Mouse (Mus musculus) kidney, adult 9 months (tissue): Measurements from ENCODE around the gene H2afz.
"Not testable (repeated sequence)": the region's sequence is repeated elsewhere in the genome, so short reads cannot be mapped to it uniquely, and the experiment has no call there.

Experiments used
- DNase-seq: peaks from one replicate; pipeline ENCODE4 v3.0.0; 2022

The H2afz gene

GRCm38 (mm10) chr3:137864124-137864987 is at the start of gene H2afz:
H2afz (plus strand) TSS chr3:137864487.
- peak; percentile 98 for DNase-seq

GRCm38 (mm10) chr3:137818713-137819112 is 45.6 kb upstream of the H2afz start:
- peak; percentile 17 for DNase-seq

- DNase-seq: no peak
Observed at GRCm38 (mm10) chr3:137820688-137821467, 43.4 kb upstream of the H2afz start.

DNA sequence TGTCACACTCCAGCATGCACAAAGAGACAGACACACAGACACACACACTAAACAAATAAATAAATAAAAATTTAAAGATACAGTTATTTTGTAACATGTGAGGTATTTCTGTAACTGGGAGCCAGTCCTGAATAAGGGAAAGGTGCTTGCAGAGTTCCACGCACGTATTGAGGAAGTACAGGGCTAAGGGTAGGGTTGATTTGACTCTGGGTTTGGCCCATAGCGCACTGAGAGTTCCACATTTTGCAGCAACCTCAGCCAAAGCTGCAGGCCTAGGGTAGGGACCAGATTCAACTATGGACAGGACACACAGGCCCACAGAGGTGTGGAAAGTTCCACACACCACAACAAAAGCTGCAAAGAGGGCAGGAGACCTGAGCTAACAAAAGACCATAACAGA is 41.0 kb upstream of the H2afz start:
- DNase-seq: no peak

DNA sequence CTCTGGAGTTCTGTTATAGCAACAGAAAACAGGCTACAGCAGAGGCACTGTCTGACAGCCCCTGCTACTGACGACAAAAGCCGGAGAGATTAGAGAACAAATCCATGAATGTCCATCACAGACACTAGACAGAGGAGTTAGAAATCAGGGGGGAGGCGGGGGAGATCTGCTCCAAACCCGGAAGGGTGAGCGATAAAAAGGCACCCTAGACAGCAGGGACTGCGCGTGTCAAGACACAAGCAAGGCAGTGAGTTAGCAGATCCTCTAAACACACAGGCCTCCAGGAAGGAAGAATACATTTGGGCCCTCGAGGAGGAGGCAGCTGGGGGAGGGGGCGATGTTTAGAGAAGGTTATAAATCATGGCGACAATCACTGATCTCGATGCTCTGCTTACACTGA is 36.6 kb upstream of the H2afz start:
- DNase-seq: no peak

GRCm38 (mm10) chr3:137831156-137831555 is 33.1 kb upstream of the H2afz start:
- no peak for DNase-seq

- no peak for DNase-seq
Observed at GRCm38 (mm10) chr3:137833128-137833527, 31.2 kb upstream of the H2afz start.

GRCm38 (mm10) chr3:137833698-137834097 is 30.6 kb upstream of the H2afz start:
- no peak for DNase-seq

- no peak for DNase-seq
Observed at GRCm38 (mm10) chr3:137836543-137836942, 27.7 kb upstream of the H2afz start.

DNA sequence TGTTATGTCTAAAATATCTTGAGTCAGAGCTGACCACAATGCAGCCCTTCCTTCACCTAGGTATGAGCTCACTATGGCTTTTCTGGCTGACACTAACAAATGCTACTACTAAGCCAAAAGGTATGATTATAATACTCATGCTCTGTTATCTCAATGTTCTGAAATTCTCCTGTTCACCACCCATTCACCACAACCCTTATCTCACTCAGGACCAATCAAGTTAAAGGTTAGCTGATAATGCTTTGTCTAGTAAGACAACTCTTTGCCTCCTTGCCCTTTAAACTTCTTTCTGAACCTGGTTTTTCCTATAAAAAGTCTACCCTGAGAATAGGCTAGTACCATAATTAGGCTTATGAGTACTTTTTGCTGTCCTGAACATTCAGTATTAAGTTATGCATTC is 26.1 kb upstream of the H2afz start:
- DNase-seq: no peak

- no peak for DNase-seq
Observed at GRCm38 (mm10) chr3:137842944-137843343, 21.3 kb upstream of the H2afz start.

DNA sequence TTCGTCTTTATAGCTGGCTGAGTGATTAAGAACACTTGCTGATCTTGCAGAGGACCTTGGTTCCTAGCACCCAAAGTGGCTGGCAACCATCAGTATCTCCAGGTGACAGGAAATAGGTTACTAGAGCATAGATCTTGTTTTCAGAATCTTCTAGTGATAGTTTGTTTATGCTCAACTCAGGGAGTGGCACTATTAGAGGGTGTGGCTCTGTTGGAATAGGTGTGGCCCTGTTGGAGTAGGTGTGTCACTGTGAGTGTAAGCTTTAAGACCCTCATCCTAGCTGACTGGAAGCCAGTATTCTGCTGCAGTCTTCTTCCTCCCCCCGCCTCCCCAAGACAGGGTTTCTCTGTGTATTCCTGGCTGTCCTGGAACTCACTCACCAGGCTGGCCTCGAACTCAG is 20.0 kb upstream of the H2afz start:
- DNase-seq: no peak

- DNase-seq: no peak
Observed at GRCm38 (mm10) chr3:137846552-137846951, 17.7 kb upstream of the H2afz start.

DNA sequence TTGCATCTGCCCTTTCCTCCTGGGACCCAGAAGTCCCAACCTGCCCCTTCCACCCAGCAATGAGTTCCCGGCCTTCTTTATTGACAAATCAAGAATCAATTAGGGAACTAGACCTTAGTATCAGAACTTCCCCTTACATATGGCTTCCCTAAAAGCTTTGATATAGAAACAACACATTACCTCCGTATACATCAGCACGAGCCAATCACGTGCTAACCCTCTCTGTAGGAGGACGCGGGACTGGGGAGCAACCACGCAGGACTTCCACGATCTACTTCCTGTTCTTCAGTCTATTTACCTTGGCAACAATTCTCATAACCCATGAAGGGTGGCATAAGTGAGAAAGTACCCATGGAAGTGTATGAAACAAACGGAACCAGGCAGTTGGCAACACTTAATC is 15.9 kb upstream of the H2afz start:
- DNase-seq: no peak

DNA sequence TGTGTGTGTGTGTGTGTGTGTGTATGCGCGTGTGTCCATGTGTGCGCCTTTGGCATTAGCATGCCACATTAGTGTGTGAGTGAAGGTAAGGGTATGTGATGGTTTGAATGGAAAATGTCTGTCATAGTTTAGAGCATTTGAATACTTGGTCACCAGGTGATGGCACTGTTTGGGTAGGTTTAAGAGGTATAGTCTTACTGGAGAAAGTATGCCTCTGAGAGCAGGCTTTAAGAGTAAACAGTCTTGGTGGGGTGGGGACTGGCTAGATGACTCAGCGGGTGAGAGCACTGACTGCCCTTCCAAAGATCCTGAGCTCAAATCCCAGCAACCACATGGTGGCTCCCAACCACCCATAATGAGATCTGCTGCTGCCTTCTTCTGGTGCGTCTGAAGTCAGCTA is 14.6 kb upstream of the H2afz start:
- DNase-seq: no peak

- DNase-seq: no peak
Observed at GRCm38 (mm10) chr3:137851196-137851595, 13.1 kb upstream of the H2afz start.

GRCm38 (mm10) chr3:137853011-137853410 is 11.3 kb upstream of the H2afz start:
- not testable (repeated sequence) for DNase-seq

DNA sequence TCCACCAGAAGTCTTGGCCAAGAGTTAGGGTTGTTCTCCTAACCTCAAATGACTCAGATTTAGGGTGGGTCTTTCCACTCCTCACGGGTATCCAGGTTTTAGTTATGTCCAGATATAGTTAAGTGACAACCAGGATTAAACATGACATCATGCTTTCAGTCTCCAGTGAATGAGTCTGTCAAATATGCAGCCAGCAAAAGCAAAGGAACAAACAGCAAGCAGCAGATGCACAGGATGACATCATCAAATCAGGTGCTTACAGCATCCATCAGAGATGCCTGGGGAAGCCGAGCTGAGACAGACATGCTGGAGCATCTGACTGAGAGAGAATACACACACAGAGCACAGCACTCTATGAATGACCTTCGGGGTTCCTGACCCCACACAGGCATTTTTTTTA is 9.0 kb upstream of the H2afz start:
- no peak for DNase-seq

DNA sequence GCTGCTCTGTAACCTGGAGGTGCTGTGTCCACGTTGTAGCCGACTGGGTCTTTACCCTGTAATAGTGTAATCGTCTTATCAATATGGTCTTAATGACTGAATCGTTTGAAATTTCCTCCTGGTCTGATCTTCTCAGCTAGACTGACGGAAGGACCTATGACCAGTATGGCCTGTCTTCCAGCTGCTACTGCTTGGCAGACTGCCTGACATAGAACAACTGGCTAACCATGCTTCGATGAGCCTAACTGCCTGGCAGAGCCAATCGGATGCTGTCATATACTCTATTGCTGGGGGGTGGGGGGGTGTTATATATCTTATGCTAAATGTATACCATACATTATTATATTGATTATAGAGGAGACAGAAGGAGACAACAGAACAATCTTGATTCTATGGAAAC is 8.2 kb upstream of the H2afz start:
- DNase-seq: no peak

- DNase-seq: no peak
Observed at GRCm38 (mm10) chr3:137860394-137861170, 3.7 kb upstream of the H2afz start.

DNA sequence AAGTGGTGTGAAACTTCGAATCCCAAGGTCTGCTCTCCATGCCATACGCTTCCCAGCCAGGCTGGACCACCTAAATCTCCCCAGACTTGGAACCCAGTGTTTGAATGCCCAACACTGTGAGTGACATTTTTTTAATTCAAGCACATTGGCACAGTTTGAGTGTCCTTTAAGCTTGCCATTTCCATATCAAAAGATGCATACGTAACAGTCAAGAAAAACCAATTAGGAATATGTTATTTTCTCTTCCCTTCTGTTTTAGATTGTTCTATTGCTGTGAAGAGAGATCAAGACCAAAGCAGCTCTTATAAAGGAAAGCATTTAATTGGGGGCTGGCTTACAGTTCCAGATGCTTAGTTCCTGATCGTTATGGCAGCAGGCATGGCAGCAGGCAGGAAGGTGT is 2.9 kb upstream of the H2afz start:
- no peak for DNase-seq

GRCm38 (mm10) chr3:137862600-137862999 is 1.7 kb upstream of the H2afz start:
- no peak for DNase-seq
